Mouse (Mus musculus) ES-Bruce4 (cell line): ENCODE results near the gene Rin3. TPM values are rescaled to one million over a fixed set of nuclear protein-coding genes. Genes with fewer than 3 reads are reported as not detected.

Experiments used
- H3K27ac ChIP-seq: 2 replicates; pipeline ENCODE4 v1.5.1; 2012; ENCODE audit warnings: low read length, inconsistent platforms; ENCODE audit not compliant: insufficient read depth
- H3K27me3 ChIP-seq: 2 replicates; pipeline ENCODE4 v1.6.1; 2012; ENCODE audit warnings: mild to moderate bottlenecking, low read length, inconsistent platforms; ENCODE audit not compliant: control insufficient read depth, poor library complexity, insufficient read depth, severe bottlenecking
- H3K36me3 ChIP-seq: 2 replicates; pipeline ENCODE4 v1.6.1; 2012; ENCODE audit warnings: inconsistent platforms, mild to moderate bottlenecking, low read length, moderate library complexity; ENCODE audit not compliant: control insufficient read depth, poor library complexity, insufficient read depth, severe bottlenecking
- H3K4me1 ChIP-seq: one replicate; pipeline ENCODE4 v1.8.1; 2011; ENCODE audit warnings: low read length; ENCODE audit not compliant: control insufficient read depth, insufficient read depth
- H3K4me3 ChIP-seq: 2 replicates; pipeline ENCODE4 v1.5.1; 2011; ENCODE audit warnings: low read depth, mild to moderate bottlenecking, low read length
- H3K9ac ChIP-seq: 2 replicates; pipeline ENCODE4 v1.6.1; 2012; ENCODE audit warnings: low read depth, mild to moderate bottlenecking, inconsistent platforms; ENCODE audit not compliant: poor library complexity, severe bottlenecking
- H3K9me3 ChIP-seq: replicated peaks from 2 replicates; pipeline ENCODE4 v1.6.1; 2012; ENCODE audit warnings: mild to moderate bottlenecking, low read length, inconsistent platforms; ENCODE audit not compliant: control insufficient read depth, poor library complexity, insufficient read depth, severe bottlenecking
- CTCF ChIP-seq: IDR thresholded peaks from one replicate; pipeline ENCODE4 v1.8.1; 2011; ENCODE audit warnings: low read depth, low read length
- EP300 ChIP-seq: IDR thresholded peaks from 2 replicates; pipeline ENCODE4 v1.6.1; 2011; ENCODE audit warnings: low read depth, low read length; ENCODE audit not compliant: insufficient read depth
- POLR2A ChIP-seq: IDR thresholded peaks from one replicate; pipeline ENCODE4 v1.8.1; 2011; ENCODE audit warnings: low read length; ENCODE audit not compliant: insufficient read depth
- polyA plus RNA-seq: library from polyadenylated mRNA; stranded (reverse); fragments of >200 nt; gene quantifications from 2 replicates; pipeline ENCODE4 v1.2.4, GENCODE M21; 2011; ENCODE audit warnings: low read depth; ENCODE audit not compliant: missing spikeins, insufficient read depth, insufficient read length

Gene Rin3
- polyA plus RNA-seq, 1 experiment: 8.7 TPM

- no peaks in the 10 kb centered on the region for H3K27me3 ChIP-seq
- TF ChIP-seq CTCF (no peak), EP300 (no peak)
- no peak overlapping the region for H3K27ac ChIP-seq
- H3K4me3 ChIP-seq: no peak overlapping the region
- H3K9me3 ChIP-seq: peaks cover 3% of the 10 kb centered on the region; the same call in 1 of the 2 replicates
- no peak overlapping the region for H3K9ac ChIP-seq
- H3K36me3 ChIP-seq: no peaks in the 10 kb centered on the region
- no peaks in the 10 kb centered on the region for H3K4me1 ChIP-seq
Measured at GRCm38 (mm10) chr12:102248104-102248503, 34.7 kb upstream of the Rin3 start.

- H3K4me3 ChIP-seq: no peak overlapping the region
- H3K36me3 ChIP-seq: no peaks in the 10 kb centered on the region
- no peak overlapping the region for H3K9ac ChIP-seq
- H3K27ac ChIP-seq: no peak overlapping the region
- no peak for TF ChIP-seq CTCF
- no peak for TF ChIP-seq EP300
- no peak for TF ChIP-seq POLR2A
- H3K4me1 ChIP-seq: no peaks in the 10 kb centered on the region
- H3K27me3 ChIP-seq: no peaks in the 10 kb centered on the region
- H3K9me3 ChIP-seq: peaks cover 3% of the 10 kb centered on the region; the same call in 1 of the 2 replicates
Measured at GRCm38 (mm10) chr12:102250316-102250715, 32.5 kb upstream of the Rin3 start.

GRCm38 (mm10) chr12:102251070-102251469, 31.8 kb upstream of the Rin3 start:
- Histone ChIP-seq H3K9ac (no peak overlapping the region), H3K9me3 (peaks cover 3% of the 10 kb centered on the region; the same call in 1 of the 2 replicates), H3K27ac (no peak overlapping the region), H3K4me3 (no peak overlapping the region), H3K4me1 (no peaks in the 10 kb centered on the region), H3K27me3 (no peaks in the 10 kb centered on the region), H3K36me3 (no peaks in the 10 kb centered on the region)
- TF ChIP-seq POLR2A (no peak), EP300 (no peak), CTCF (no peak)

- H3K27ac ChIP-seq: no peak overlapping the region
- H3K4me3 ChIP-seq: no peak overlapping the region
- no peak overlapping the region for H3K9ac ChIP-seq
- H3K9me3 ChIP-seq: peaks cover 3% of the 10 kb centered on the region; the same call in 1 of the 2 replicates
- H3K4me1 ChIP-seq: peaks cover 4% of the 10 kb centered on the region
- no peaks in the 10 kb centered on the region for H3K27me3 ChIP-seq
- TF ChIP-seq EP300: no peak
- TF ChIP-seq CTCF: no peak
- TF ChIP-seq POLR2A: no peak
- H3K36me3 ChIP-seq: no peaks in the 10 kb centered on the region
Measured at GRCm38 (mm10) chr12:102251985-102252384, 30.9 kb upstream of the Rin3 start.

GRCm38 (mm10) chr12:102252525-102252924, 30.3 kb upstream of the Rin3 start:
- Histone ChIP-seq H3K27ac (no peak overlapping the region), H3K9ac (no peak overlapping the region), H3K27me3 (no peaks in the 10 kb centered on the region), H3K4me3 (no peak overlapping the region), H3K36me3 (no peaks in the 10 kb centered on the region), H3K9me3 (peaks cover 3% of the 10 kb centered on the region; the same call in 1 of the 2 replicates), H3K4me1 (peaks cover 4% of the 10 kb centered on the region)
- TF ChIP-seq POLR2A (no peak), CTCF (no peak)

- Histone ChIP-seq H3K27ac (no peak overlapping the region), H3K9ac (no peak overlapping the region), H3K4me1 (peaks cover 4% of the 10 kb centered on the region), H3K4me3 (no peak overlapping the region), H3K27me3 (no peaks in the 10 kb centered on the region), H3K9me3 (peaks cover 3% of the 10 kb centered on the region; the same call in 1 of the 2 replicates), H3K36me3 (no peaks in the 10 kb centered on the region)
- TF ChIP-seq EP300: no peak
- TF ChIP-seq CTCF: no peak
- no peak for TF ChIP-seq POLR2A
Measured at GRCm38 (mm10) chr12:102255012-102255411, 27.8 kb upstream of the Rin3 start.
